Mouse (Mus musculus) heart, embryonic 10.5 days (tissue): Measurements from ENCODE around the gene Armh3. TPM values are rescaled to one million over a fixed set of nuclear protein-coding genes. Genes with fewer than 3 reads are reported as not detected.
A peak's percentile ranks its signal among the peaks of the same experiment; 100 is the strongest.
"Not testable (repeated sequence)": the region's sequence is repeated elsewhere in the genome, so short reads cannot be mapped to it uniquely, and the experiment has no call there.

Experiments
- DNase-seq: peaks from one replicate; pipeline ENCODE4 v3.0.0-alpha.2; 2017; ENCODE audit warnings: low spot score
- H3K27ac ChIP-seq: fragments of 300-500 bp; sonication (generic); 2 replicates; pipeline ENCODE4 v1.5.1; 2016; ENCODE audit warnings: mild to moderate bottlenecking
- H3K27me3 ChIP-seq: fragments of 300-500 bp; sonication (generic); 2 replicates; pipeline ENCODE4 v1.6.1; 2016; ENCODE audit warnings: mild to moderate bottlenecking; ENCODE audit not compliant: poor library complexity, insufficient read depth, severe bottlenecking
- H3K36me3 ChIP-seq: fragments of 300-500 bp; sonication (generic); 2 replicates; pipeline ENCODE4 v1.6.1; 2016; ENCODE audit warnings: mild to moderate bottlenecking, moderate library complexity
- H3K4me1 ChIP-seq: fragments of 300-500 bp; sonication (generic); 2 replicates; pipeline ENCODE4 v1.6.1; 2016; ENCODE audit warnings: mild to moderate bottlenecking
- H3K4me3 ChIP-seq: fragments of 300-500 bp; sonication (generic); 2 replicates; pipeline ENCODE4 v1.5.1; 2016; ENCODE audit warnings: mild to moderate bottlenecking, moderate library complexity
- H3K9me3 ChIP-seq: fragments of 300-500 bp; sonication (generic); 2 replicates; pipeline ENCODE4 v1.6.1; 2016; ENCODE audit warnings: mild to moderate bottlenecking, moderate library complexity
- WGBS: fragments of 180-500 bp; shearing (Covaris S2); methylation state at CpG from one replicate; pipeline ENCODE4 v1.1.7; 2016; 5-methylcytosine and 5-hydroxymethylcytosine counted together
- polyA plus RNA-seq: library from polyadenylated mRNA; unstranded; fragments of >200 nt; fragmentation: Nextera tagmentation; extraction: Ambion mirVana; gene quantifications from 2 replicates; pipeline ENCODE4 v1.2.1, GENCODE M21; 2016

Gene Armh3
- polyA plus RNA-seq, 1 experiment from 2014 or later: 16.6 TPM

DNA sequence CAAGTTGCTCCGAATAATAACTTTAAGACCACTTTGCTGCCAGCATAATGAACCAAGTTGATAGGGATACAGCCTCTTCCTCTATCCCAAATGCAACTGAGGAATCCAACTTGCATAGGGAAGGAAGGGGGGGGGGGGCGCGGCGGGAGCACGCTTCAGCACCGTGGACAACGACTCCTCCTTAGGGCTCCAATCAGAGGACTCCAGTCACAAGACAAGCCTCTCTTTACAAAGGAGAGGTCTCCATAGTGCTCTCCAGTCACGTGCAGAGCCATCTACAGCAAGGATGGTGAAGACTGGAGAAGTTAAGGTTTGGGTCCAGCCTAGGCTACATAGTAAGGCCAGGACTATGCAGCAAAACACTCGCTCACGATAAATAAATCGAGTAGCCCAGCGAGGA is 184.5 kb downstream of the Armh3 start:
- Histone ChIP-seq H3K4me1 (peaks cover 52% of the 10 kb centered on the region), H3K27me3 (peaks cover 21% of the 10 kb centered on the region), H3K4me3 (no peak overlapping the region), H3K27ac (no peak overlapping the region), H3K36me3 (peaks cover 11% of the 10 kb centered on the region; the same call in 1 of the 2 replicates), H3K9me3 (no peaks in the 10 kb centered on the region)
- WGBS: 12% methylated on average over 12 of the region's 12 CpGs
- no peak for DNase-seq

GRCm38 (mm10) chr19:45813263-45813662 is 185.0 kb downstream of the Armh3 start:
- peaks cover 7% of the 10 kb centered on the region; the same call in 1 of the 2 replicates for H3K36me3 ChIP-seq
- no peak for DNase-seq
- peaks cover 21% of the 10 kb centered on the region for H3K27me3 ChIP-seq
- H3K27ac ChIP-seq: no peak overlapping the region
- WGBS: 9% methylated on average over 11 of the region's 11 CpGs
- H3K9me3 ChIP-seq: no peaks in the 10 kb centered on the region
- H3K4me3 ChIP-seq: no peak overlapping the region
- H3K4me1 ChIP-seq: peaks cover 46% of the 10 kb centered on the region

DNA sequence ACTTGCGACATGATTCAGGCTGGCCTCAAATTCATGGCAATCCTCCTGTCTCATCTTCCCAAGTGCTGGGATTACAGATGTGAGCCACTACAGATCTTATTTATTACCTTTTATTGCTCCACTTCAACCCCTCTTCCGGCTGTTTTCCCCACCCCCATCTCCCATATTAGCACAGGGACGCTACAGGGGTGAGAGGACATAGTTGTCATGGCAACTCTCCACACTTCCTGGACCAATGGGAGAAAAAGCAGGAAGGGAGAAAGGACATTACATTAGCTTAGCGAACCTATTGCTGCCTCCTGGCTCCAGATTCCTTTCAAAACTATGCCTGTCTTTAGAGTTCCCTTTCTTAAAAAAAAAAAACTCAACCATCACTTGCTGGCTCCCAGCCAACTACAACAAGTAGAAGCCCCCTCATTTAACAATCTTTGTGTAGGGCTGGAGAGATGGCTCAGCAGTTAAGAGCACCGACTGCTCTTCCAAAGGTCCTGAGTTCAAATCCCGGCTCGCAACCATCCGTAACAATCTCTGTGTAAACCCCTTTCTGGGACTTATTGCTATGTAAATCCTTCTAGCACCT is 185.5 kb downstream of the Armh3 start:
- Histone ChIP-seq H3K4me3 (peak overlapping the region; percentile 48), H3K27me3 (peaks cover 21% of the 10 kb centered on the region), H3K27ac (no peak overlapping the region), H3K4me1 (peaks cover 42% of the 10 kb centered on the region), H3K9me3 (no peaks in the 10 kb centered on the region), H3K36me3 (0 out of 2 replicates have a peak, but pooled peaks cover 2% of the 10 kb centered on the region)
- WGBS: 23% methylated on average over 8 of the region's 8 CpGs
- no peak for DNase-seq

DNA sequence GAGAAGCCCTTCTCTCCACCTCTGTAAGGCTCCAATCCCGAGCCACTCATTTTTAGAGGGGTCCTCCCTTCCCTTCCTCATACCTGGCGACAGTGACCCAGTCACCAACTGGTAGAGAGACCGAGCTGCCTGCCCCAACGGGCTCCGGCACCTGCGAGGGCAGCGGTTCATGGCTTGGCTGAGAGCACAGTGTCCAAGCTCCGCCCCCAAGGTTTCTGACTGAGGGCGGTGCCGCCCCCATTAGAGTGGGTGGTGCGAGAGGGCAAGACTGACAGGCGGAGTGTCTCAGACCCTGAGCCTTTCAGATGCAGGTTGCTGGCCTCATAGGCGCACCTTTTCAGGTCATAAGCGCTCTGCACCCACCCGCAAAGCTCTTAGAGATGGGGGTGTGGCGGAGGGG is 186.2 kb downstream of the Armh3 start:
- Histone ChIP-seq H3K27ac (no peak overlapping the region), H3K36me3 (no peaks in the 10 kb centered on the region), H3K27me3 (peaks cover 21% of the 10 kb centered on the region), H3K4me1 (peaks cover 38% of the 10 kb centered on the region), H3K9me3 (no peaks in the 10 kb centered on the region), H3K4me3 (peak overlapping the region; percentile 48)
- peak; percentile 88 for DNase-seq
- 2% methylated on average over 16 of the region's 16 CpGs for WGBS

- peaks cover 21% of the 10 kb centered on the region for H3K27me3 ChIP-seq
- DNase-seq: no peak
- no peak overlapping the region for H3K27ac ChIP-seq
- H3K36me3 ChIP-seq: no peaks in the 10 kb centered on the region
- no peaks in the 10 kb centered on the region for H3K9me3 ChIP-seq
- no peak overlapping the region for H3K4me3 ChIP-seq
- WGBS: 50% methylated on average over 12 of the region's 12 CpGs
- peaks cover 32% of the 10 kb centered on the region for H3K4me1 ChIP-seq
Measured at GRCm38 (mm10) chr19:45811028-45811674, 187.1 kb downstream of the Armh3 start.

GRCm38 (mm10) chr19:45807732-45808131 is 190.6 kb downstream of the Armh3 start:
- H3K9me3 ChIP-seq: no peaks in the 10 kb centered on the region
- H3K27ac ChIP-seq: no peak overlapping the region
- H3K4me1 ChIP-seq: peaks cover 36% of the 10 kb centered on the region
- WGBS: 88% methylated on average over 4 of the region's 4 CpGs
- H3K4me3 ChIP-seq: no peak overlapping the region
- no peaks in the 10 kb centered on the region for H3K36me3 ChIP-seq
- H3K27me3 ChIP-seq: peaks cover 14% of the 10 kb centered on the region
- no peak for DNase-seq

DNA sequence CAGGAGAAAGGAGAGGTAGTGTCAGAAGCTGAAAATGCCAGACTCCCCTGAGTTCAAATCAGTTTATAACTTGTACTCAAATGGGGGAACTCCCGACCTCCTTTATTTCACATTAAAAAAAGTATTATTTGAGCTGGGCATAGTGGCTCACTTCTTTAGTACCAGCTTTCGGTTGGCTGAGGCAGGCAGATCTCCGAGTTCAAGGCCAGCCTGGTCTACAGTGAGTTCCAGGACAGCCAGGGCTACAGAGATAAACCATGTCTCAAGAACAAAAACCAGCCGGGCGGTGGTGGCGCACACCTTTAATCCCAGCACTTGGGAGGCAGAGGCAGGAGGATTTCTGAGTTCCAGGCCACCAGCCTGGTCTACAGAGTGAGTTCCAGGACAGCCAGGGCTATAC is 192.5 kb downstream of the Armh3 start:
- not testable (repeated sequence) for H3K27ac ChIP-seq, H3K36me3 ChIP-seq, H3K9me3 ChIP-seq, H3K4me3 ChIP-seq, DNase-seq
- 87% methylated on average over 6 of the region's 6 CpGs for WGBS
- peaks cover 13% of the 10 kb centered on the region for H3K27me3 ChIP-seq
- H3K4me1 ChIP-seq: peaks cover 20% of the 10 kb centered on the region

GRCm38 (mm10) chr19:45804593-45805368 is 193.5 kb downstream of the Armh3 start:
- Histone ChIP-seq H3K27ac (no peak overlapping the region), H3K4me3 (peak overlapping the region; percentile 29; the same call in 1 of the 2 replicates), H3K9me3 (no peaks in the 10 kb centered on the region), H3K4me1 (peaks cover 20% of the 10 kb centered on the region), H3K27me3 (peaks cover 13% of the 10 kb centered on the region), H3K36me3 (no peaks in the 10 kb centered on the region)
- WGBS: 21% methylated on average over 12 of the region's 12 CpGs
- no peak for DNase-seq

DNA sequence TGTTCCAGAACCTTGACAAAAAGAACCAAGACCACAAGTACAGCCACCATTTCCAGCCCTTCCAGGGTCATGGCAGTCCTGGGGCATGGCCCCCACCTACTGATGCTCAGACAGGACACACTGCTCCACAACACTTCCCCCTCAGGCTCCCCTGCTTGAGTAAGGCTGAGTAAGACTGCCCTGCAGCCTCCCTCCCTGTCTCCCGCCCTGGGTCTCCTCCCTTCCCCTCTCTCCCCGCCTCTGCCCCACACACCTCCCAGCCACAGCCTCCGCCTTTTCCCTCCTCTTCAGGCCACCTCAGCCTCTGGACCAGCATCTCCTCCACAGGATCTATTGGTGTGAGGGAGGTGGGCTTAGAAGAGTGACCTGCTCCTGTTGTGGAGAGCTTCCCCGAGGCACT is 194.9 kb downstream of the Armh3 start:
- Histone ChIP-seq H3K36me3 (no peaks in the 10 kb centered on the region), H3K27me3 (peaks cover 13% of the 10 kb centered on the region), H3K9me3 (no peaks in the 10 kb centered on the region), H3K4me3 (no peak overlapping the region), H3K4me1 (peaks cover 20% of the 10 kb centered on the region), H3K27ac (no peak overlapping the region)
- no peak for DNase-seq
- 29% methylated on average over 4 of the region's 4 CpGs for WGBS

DNA sequence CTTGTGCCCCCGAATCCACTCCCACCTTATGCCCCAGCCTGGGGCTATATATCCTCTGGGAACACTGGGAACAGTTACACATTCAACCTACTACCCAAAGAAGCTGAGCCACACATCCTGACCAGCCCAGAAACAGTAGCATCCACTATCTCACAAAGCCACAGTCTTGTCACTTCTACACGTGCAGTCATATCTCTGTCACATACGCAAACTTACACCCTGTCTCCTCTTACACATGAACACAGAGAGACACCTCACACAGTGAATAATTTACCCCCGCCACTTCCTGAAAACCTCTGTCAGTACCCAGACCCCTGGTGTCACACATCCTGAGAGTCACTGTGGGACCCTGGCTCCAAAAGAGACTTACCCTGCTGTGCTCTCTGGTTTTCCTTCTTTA is 195.6 kb downstream of the Armh3 start:
- Histone ChIP-seq H3K36me3 (no peaks in the 10 kb centered on the region), H3K4me3 (no peak overlapping the region), H3K9me3 (no peaks in the 10 kb centered on the region), H3K27ac (no peak overlapping the region), H3K4me1 (peaks cover 20% of the 10 kb centered on the region), H3K27me3 (peaks cover 13% of the 10 kb centered on the region)
- 63% methylated on average over 4 of the region's 4 CpGs for WGBS
- DNase-seq: no peak

DNA sequence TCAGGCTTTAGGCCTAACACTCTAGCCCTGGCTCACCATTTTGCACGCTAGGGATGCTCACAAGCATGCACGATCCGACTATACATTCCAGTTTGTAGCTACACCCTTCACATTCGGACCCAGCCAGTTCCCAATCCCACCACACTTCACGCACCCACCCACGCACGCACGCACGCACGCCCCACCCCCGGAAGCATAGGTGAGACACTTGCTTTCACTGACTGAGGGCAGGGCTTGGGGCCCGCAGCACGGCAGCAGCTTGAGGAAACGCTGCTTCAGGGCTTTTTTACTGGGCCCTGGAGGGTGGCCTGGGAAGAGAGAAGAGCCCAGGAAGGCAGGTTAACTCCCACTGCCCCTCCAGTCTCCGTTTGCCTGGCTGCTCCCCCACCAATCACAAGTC is 201.4 kb downstream of the Armh3 start:
- H3K4me3 ChIP-seq: no peak overlapping the region
- peak; percentile 56 for DNase-seq
- no peaks in the 10 kb centered on the region for H3K9me3 ChIP-seq
- H3K4me1 ChIP-seq: peaks cover 18% of the 10 kb centered on the region
- H3K36me3 ChIP-seq: no peaks in the 10 kb centered on the region
- peaks cover 11% of the 10 kb centered on the region; the same call in 1 of the 2 replicates for H3K27me3 ChIP-seq
- no peak overlapping the region for H3K27ac ChIP-seq
- WGBS: 69% methylated on average over 15 of the region's 15 CpGs

DNA sequence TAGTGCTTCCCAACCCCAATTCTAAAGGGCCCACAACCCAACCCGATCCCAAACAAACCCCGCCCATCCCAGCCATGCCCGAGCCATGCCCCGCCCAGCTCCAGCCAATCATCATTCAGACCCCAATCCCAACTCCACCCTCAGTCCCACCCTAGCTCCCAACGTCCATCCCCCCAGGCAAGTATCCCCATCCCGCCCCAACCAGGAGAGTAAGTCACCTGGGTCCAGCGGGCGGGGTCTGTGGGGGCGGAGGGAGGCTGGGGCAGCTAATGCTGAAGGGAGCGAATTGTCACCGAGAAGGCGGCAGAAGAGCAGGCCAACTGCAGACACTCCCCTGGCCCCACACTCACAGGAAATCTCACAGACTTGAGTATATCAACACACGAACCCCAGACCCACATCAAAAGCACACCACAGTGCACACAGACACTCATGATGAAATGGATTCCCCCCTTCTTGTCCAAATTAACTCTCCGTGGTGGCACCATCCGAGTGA is 202.2 kb downstream of the Armh3 start:
- H3K4me3 ChIP-seq: peak overlapping the region; percentile 50
- no peaks in the 10 kb centered on the region for H3K9me3 ChIP-seq
- no peak overlapping the region for H3K27ac ChIP-seq
- 9% methylated on average over 15 of the region's 15 CpGs for WGBS
- H3K36me3 ChIP-seq: no peaks in the 10 kb centered on the region
- H3K4me1 ChIP-seq: peaks cover 18% of the 10 kb centered on the region
- peaks cover 11% of the 10 kb centered on the region; the same call in 1 of the 2 replicates for H3K27me3 ChIP-seq
- DNase-seq: no peak

DNA sequence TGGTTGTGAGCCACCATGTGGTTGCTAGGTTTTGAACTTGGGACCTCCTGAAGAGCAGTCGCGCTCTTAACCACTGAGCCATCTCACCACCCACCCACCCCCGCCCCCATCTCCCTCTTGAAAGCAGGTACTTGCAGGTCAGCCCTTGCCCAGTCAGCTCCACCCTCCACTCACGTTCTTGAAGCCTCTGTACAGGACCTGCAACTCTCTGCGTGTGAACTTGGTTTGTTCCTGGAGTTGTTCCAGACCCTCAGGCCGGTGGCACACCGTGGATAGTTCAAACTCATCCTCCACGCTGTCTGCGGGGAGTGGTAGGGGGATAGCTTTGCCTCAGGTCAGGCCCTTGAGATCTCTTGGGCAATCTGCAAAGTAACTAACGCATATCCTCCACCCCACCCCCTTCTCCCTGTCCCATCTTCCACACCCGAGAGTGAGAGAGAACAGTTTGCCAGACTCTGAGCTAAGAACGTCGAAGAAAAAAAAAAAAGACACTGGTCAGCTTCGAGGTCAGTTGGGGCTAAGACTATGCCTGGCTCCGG is 202.8 kb downstream of the Armh3 start:
- H3K4me3 ChIP-seq: peak overlapping the region; percentile 50
- WGBS: 25% methylated on average over 15 of the region's 15 CpGs
- H3K27me3 ChIP-seq: peaks cover 11% of the 10 kb centered on the region; the same call in 1 of the 2 replicates
- H3K27ac ChIP-seq: no peak overlapping the region
- H3K4me1 ChIP-seq: peaks cover 18% of the 10 kb centered on the region
- no peaks in the 10 kb centered on the region for H3K36me3 ChIP-seq
- DNase-seq: peak; percentile 74
- H3K9me3 ChIP-seq: no peaks in the 10 kb centered on the region
